Mouse (Mus musculus) G1E (cell line): ENCODE data around the gene Xylt1. TPM values are rescaled to one million over a fixed set of nuclear protein-coding genes. Genes with fewer than 3 reads are reported as not detected.

ENCODE experiments used
- ATAC-seq: 2 replicates; pipeline ENCODE4 v1.8.0; 2016; ENCODE audit warnings: mild to moderate bottlenecking; ENCODE audit not compliant: insufficient number of reproducible peaks, poor library complexity, low FRiP score, severe bottlenecking; ENCODE audit errors: extremely low read depth
- DNase-seq: peaks from one replicate; pipeline ENCODE4 v3.0.0; 2012; ENCODE audit warnings: low spot score
- H3K27me3 ChIP-seq: 2 replicates; pipeline ENCODE4 v1.6.1; 2012; ENCODE audit warnings: mild to moderate bottlenecking, low read length, inconsistent platforms; ENCODE audit not compliant: insufficient read depth
- H3K36me3 ChIP-seq: replicated peaks from 2 replicates; pipeline ENCODE3; 2012; ENCODE audit warnings: mild to moderate bottlenecking, inconsistent platforms
- H3K4me1 ChIP-seq: 2 replicates; pipeline ENCODE4 v1.6.1; 2012; ENCODE audit warnings: low read depth, low read length, inconsistent platforms, mixed read lengths; ENCODE audit not compliant: insufficient read depth
- H3K4me3 ChIP-seq: 2 replicates; pipeline ENCODE4 v1.5.1; 2012; ENCODE audit warnings: low read depth, mild to moderate bottlenecking, inconsistent platforms, low read length, moderate library complexity, mixed read lengths
- H3K9me3 ChIP-seq: replicated peaks from 2 replicates; pipeline ENCODE4 v1.6.1; 2012; ENCODE audit warnings: inconsistent platforms
- CTCF ChIP-seq: IDR thresholded peaks from 2 replicates; pipeline ENCODE4 v1.5.1; 2012; ENCODE audit warnings: low read depth, low read length, inconsistent platforms, mixed read lengths
- GATA1 ChIP-seq: IDR thresholded peaks from 2 replicates; pipeline ENCODE4 v1.6.1; 2012; ENCODE audit warnings: borderline replicate concordance, low read length, inconsistent platforms, mixed read lengths
- GATA2 ChIP-seq: IDR thresholded peaks from 2 replicates; pipeline ENCODE4 v1.6.1; 2012; ENCODE audit warnings: low read depth, low read length, inconsistent platforms, borderline replicate concordance
- POLR2AphosphoS5 ChIP-seq: IDR thresholded peaks from 2 replicates; pipeline ENCODE4 v1.6.1; 2012; ENCODE audit warnings: low read depth, low read length, inconsistent platforms; ENCODE audit not compliant: insufficient replicate concordance
- TAL1 ChIP-seq: conservative IDR thresholded peaks from 2 replicates; pipeline ENCODE4 v1.6.1; 2012; ENCODE audit warnings: low read depth, low read length, inconsistent platforms, mixed read lengths
- polyA plus RNA-seq: library from polyadenylated mRNA; stranded (reverse); fragments of >175 nt; gene quantifications from 2 replicates; pipeline ENCODE4 v1.2.3, GENCODE M21; 2012
- total RNA-seq, 2 experiments: library from RNA; stranded (forward) in 1 of 2; stranded (reverse) in 1 of 2; fragments of 200-1000 nt in 1 of 2; fragments of >200 nt in 1 of 2; fragmentation: Nextera tagmentation in 1 of 2; gene quantifications; 2 replicates each; pipeline ENCODE4 v1.2.3; 2014 to 2017

Xylt1 gene
- total and polyA plus RNA-seq, 3 experiments: 0.11 TPM; not detected in 2

DNA sequence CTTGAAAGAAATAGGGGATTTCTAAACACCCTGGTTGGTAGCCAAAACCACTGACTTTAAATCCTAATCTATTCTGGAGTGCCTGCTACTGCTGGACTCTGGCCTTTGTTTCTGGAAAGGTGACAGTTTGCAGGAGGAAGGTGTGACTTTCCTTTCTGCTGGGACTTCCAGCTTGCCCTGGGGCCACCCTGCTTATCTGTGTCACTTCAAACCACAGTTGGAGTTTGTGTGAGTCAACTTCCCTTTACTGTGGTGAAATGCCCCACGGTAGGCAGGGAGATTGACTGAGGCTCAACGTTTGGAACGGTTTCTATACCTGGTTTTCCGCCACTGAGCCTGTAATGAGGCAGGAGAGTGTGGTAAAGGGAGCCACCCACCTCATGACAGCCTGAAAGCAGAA, 13.2 kb downstream of the Xylt1 start:
- no peak for ATAC-seq
- H3K27me3 ChIP-seq: no peaks in the 10 kb centered on the region
- TF ChIP-seq GATA1 (no peak), GATA2 (no peak), POLR2AphosphoS5 (no peak), TAL1 (no peak), CTCF (no peak)
- H3K4me1 ChIP-seq: no peaks in the 10 kb centered on the region
- peaks cover 72% of the 10 kb centered on the region for H3K9me3 ChIP-seq
- no peak for DNase-seq
- no peak overlapping the region for H3K4me3 ChIP-seq
- H3K36me3 ChIP-seq: no peaks in the 10 kb centered on the region

GRCm38 (mm10) chr7:117394380-117394779, 13.6 kb downstream of the Xylt1 start:
- DNase-seq (no peak), ATAC-seq (no peak)
- Histone ChIP-seq H3K4me3 (no peak overlapping the region), H3K27me3 (no peaks in the 10 kb centered on the region), H3K9me3 (peaks cover 74% of the 10 kb centered on the region), H3K4me1 (no peaks in the 10 kb centered on the region), H3K36me3 (no peaks in the 10 kb centered on the region)
- TF ChIP-seq CTCF (no peak), GATA2 (no peak), POLR2AphosphoS5 (no peak), GATA1 (no peak), TAL1 (no peak)

DNA sequence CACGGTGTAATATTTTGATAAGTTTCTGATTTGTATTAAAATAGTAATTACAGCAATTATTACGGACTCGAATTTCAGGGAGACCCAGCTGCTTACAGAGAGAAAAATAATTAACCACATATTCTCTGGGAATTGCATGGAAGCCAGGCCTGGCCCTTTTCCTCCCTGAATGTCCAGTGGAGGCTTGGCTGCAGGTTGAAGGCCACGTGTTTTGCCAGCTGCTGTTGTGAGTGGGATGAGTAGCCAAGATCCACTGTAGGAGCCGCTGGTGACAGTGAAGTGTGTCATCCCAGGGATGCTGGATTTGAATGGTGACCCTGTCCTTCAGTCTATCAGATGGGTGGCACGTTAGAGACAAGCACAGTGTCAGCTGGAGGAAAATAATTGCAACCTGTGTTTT, 14.7 kb downstream of the Xylt1 start:
- H3K27me3 ChIP-seq: no peaks in the 10 kb centered on the region
- no peak for DNase-seq
- H3K4me1 ChIP-seq: no peaks in the 10 kb centered on the region
- no peaks in the 10 kb centered on the region for H3K36me3 ChIP-seq
- H3K9me3 ChIP-seq: peaks cover 77% of the 10 kb centered on the region
- H3K4me3 ChIP-seq: no peak overlapping the region
- ATAC-seq: no peak
- TF ChIP-seq POLR2AphosphoS5 (no peak), CTCF (no peak), GATA2 (no peak), GATA1 (no peak), TAL1 (no peak)

- DNase-seq (no peak), ATAC-seq (no peak)
- TF ChIP-seq CTCF: no peak
- TF ChIP-seq GATA2: no peak
- TF ChIP-seq TAL1: no peak
- TF ChIP-seq GATA1: no peak
- TF ChIP-seq POLR2AphosphoS5: no peak
- H3K4me3 ChIP-seq: no peak overlapping the region
- H3K9me3 ChIP-seq: peaks cover 76% of the 10 kb centered on the region
- no peaks in the 10 kb centered on the region for H3K4me1 ChIP-seq
- no peaks in the 10 kb centered on the region for H3K36me3 ChIP-seq
- H3K27me3 ChIP-seq: no peaks in the 10 kb centered on the region
Measured at GRCm38 (mm10) chr7:117397877-117398276, 17.1 kb downstream of the Xylt1 start.

GRCm38 (mm10) chr7:117399971-117400370, 19.2 kb downstream of the Xylt1 start:
- TF ChIP-seq TAL1 (no peak), GATA1 (no peak), POLR2AphosphoS5 (no peak), GATA2 (no peak), CTCF (no peak)
- Histone ChIP-seq H3K4me1 (no peaks in the 10 kb centered on the region), H3K36me3 (no peaks in the 10 kb centered on the region), H3K9me3 (peaks cover 75% of the 10 kb centered on the region), H3K4me3 (no peak overlapping the region), H3K27me3 (no peaks in the 10 kb centered on the region)
- ATAC-seq (no peak), DNase-seq (no peak)

GRCm38 (mm10) chr7:117401581-117401980, 20.8 kb downstream of the Xylt1 start:
- TF ChIP-seq GATA2 (no peak), GATA1 (no peak), CTCF (no peak), POLR2AphosphoS5 (no peak)
- H3K36me3 ChIP-seq: no peaks in the 10 kb centered on the region
- H3K27me3 ChIP-seq: no peaks in the 10 kb centered on the region
- H3K4me3 ChIP-seq: no peak overlapping the region
- H3K9me3 ChIP-seq: peaks cover 79% of the 10 kb centered on the region
- no peak for DNase-seq
- H3K4me1 ChIP-seq: no peaks in the 10 kb centered on the region
- ATAC-seq: no peak
